Mouse (Mus musculus) erythroblast, embryonic 14.5 days (primary cell): ENCODE results near the gene Hsd17b13. TPM values are rescaled to one million over a fixed set of nuclear protein-coding genes. Genes with fewer than 3 reads are reported as not detected.
A peak's percentile ranks its signal among the peaks of the same experiment; 100 is the strongest.

Experiments used
- H3K27me3 ChIP-seq: 2 replicates; pipeline ENCODE4 v1.6.1; 2012; ENCODE audit warnings: inconsistent platforms; ENCODE audit not compliant: control insufficient read depth
- H3K36me3 ChIP-seq: 2 replicates; pipeline ENCODE4 v1.6.1; 2012; ENCODE audit warnings: mild to moderate bottlenecking, inconsistent platforms; ENCODE audit not compliant: control insufficient read depth
- H3K4me1 ChIP-seq: 2 replicates; pipeline ENCODE4 v1.6.1; 2012; ENCODE audit warnings: inconsistent platforms; ENCODE audit not compliant: control insufficient read depth
- H3K4me3 ChIP-seq: replicated peaks from 2 replicates; pipeline ENCODE3; 2012; ENCODE audit warnings: moderate library complexity, mild to moderate bottlenecking, inconsistent platforms
- H3K9me3 ChIP-seq: 2 replicates; pipeline ENCODE4 v1.6.1; 2012; ENCODE audit warnings: low read length, inconsistent platforms, mixed read lengths; ENCODE audit not compliant: control insufficient read depth
- GATA1 ChIP-seq: IDR thresholded peaks from 2 replicates; pipeline ENCODE4 v1.6.1; 2012; ENCODE audit warnings: low read length, inconsistent platforms, mixed read lengths
- TAL1 ChIP-seq: IDR thresholded peaks from 3 replicates; pipeline ENCODE4 v1.6.1; 2012; ENCODE audit warnings: low read length, inconsistent platforms, mixed read lengths
- polyA plus RNA-seq: library from polyadenylated mRNA; stranded (reverse); fragments of >175 nt; gene quantifications from 2 replicates; pipeline ENCODE4 v1.2.3, GENCODE M21; 2012

The Hsd17b13 gene
- polyA plus RNA-seq, 1 experiment = not detected

- Histone ChIP-seq H3K36me3 (no peaks in the 10 kb centered on the region), H3K4me3 (no peak overlapping the region), H3K27me3 (no peaks in the 10 kb centered on the region), H3K9me3 (no peaks in the 10 kb centered on the region), H3K4me1 (peaks cover 6% of the 10 kb centered on the region)
- TF ChIP-seq TAL1 (no peak), GATA1 (no peak)
These were observed 46.7 kb downstream of the Hsd17b13 start for GRCm38 (mm10) chr5:103930511-103930910.

- Histone ChIP-seq H3K36me3 (no peaks in the 10 kb centered on the region), H3K4me3 (no peak overlapping the region), H3K4me1 (peaks cover 6% of the 10 kb centered on the region), H3K27me3 (no peaks in the 10 kb centered on the region), H3K9me3 (no peaks in the 10 kb centered on the region)
- TF ChIP-seq TAL1 = no peak
- no peak for TF ChIP-seq GATA1
These were observed 49.0 kb downstream of the Hsd17b13 start for GRCm38 (mm10) chr5:103928196-103928550.

DNA sequence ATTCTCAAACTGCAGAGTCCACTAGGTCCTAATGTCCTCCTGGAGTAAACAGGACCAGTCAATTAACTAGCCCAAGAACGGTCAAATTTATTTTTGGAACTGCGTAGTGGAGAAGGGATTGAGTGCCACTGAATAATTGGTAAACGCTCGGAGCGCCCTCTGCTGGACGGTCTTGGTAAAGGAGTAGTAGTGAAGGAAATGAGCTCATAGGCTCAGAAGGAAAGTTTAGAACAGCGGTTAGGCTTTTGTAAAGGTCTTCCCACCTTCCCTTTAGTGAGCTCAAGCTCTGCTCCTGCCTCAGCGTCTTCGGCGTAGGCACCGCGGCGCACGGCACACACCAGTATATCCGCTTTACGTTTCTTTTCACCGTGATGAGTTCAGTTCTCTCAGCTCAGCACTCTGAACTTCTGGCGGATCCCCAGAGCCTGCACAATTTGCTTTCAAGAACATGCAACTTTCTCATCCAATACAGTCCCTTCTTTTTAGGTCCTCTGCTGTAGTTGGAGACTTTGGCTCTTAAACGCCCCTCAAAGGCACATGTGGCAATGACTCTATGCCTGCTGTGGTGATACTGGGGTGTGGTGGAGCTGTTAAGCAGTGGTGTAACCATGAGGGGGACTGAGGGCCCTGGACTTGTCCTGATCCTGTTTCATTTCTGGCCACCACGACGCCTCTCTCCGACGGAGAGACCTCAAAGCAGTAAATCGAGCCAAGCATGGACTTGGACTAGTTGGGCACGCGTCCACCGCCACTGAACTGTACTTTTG, 49.6 kb downstream of the Hsd17b13 start:
- no peaks in the 10 kb centered on the region for H3K9me3 ChIP-seq
- no peaks in the 10 kb centered on the region for H3K36me3 ChIP-seq
- H3K4me1 ChIP-seq = peaks cover 6% of the 10 kb centered on the region
- TF ChIP-seq GATA1 (no peak), TAL1 (no peak)
- H3K4me3 ChIP-seq = peak overlapping the region; percentile 50
- H3K27me3 ChIP-seq = no peaks in the 10 kb centered on the region

DNA sequence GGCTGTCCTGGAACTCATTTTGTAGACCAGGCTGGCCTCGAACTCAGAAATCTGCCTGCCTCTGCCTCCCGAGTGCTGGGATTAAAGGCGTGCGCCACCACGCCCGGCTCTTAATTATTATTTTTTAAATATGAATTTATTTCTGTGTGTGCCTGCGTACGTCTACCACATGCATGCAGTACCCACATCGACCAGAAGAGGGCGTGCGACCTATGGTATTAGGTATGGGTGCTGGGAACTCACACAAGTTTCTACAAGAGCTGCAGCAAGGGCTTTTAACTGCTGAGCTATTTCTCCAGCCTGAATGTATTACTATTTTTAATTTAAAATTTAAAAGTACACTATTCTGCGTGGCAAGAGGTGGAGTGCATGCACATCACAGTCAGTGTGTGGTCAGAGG, 50.8 kb downstream of the Hsd17b13 start:
- Histone ChIP-seq H3K27me3 (no peaks in the 10 kb centered on the region), H3K36me3 (no peaks in the 10 kb centered on the region), H3K4me1 (peaks cover 6% of the 10 kb centered on the region), H3K4me3 (no peak overlapping the region), H3K9me3 (no peaks in the 10 kb centered on the region)
- no peak for TF ChIP-seq TAL1
- no peak for TF ChIP-seq GATA1

DNA sequence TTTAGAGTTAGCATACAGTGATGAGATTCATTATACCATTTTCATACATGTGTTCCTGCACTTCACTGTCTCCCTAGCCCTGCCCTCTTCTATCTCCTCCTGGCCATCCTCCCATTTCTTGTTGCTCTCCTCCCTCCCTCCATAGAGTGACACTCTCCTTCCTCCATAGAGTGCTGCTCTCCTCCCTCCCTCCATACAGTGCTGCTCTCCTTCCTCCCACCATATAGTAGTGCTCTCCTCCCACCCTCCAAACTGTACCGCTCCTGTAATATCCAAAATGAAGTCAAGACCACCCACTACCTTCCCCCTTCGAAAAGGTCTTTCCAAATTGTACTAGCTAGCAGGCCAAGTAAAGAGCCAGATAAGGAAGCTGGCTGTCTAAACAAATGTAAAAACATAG, 53.5 kb downstream of the Hsd17b13 start:
- no peak overlapping the region for H3K4me3 ChIP-seq
- H3K27me3 ChIP-seq = no peaks in the 10 kb centered on the region
- no peaks in the 10 kb centered on the region for H3K9me3 ChIP-seq
- peaks cover 6% of the 10 kb centered on the region for H3K4me1 ChIP-seq
- H3K36me3 ChIP-seq = no peaks in the 10 kb centered on the region
- TF ChIP-seq GATA1 (no peak), TAL1 (no peak)

- H3K27me3 ChIP-seq = no peaks in the 10 kb centered on the region
- H3K4me3 ChIP-seq = no peak overlapping the region
- no peaks in the 10 kb centered on the region for H3K36me3 ChIP-seq
- TF ChIP-seq TAL1 = no peak
- no peak for TF ChIP-seq GATA1
- no peaks in the 10 kb centered on the region for H3K9me3 ChIP-seq
- H3K4me1 ChIP-seq = peaks cover 6% of the 10 kb centered on the region
These were observed 54.1 kb downstream of the Hsd17b13 start for GRCm38 (mm10) chr5:103923101-103923500.

DNA sequence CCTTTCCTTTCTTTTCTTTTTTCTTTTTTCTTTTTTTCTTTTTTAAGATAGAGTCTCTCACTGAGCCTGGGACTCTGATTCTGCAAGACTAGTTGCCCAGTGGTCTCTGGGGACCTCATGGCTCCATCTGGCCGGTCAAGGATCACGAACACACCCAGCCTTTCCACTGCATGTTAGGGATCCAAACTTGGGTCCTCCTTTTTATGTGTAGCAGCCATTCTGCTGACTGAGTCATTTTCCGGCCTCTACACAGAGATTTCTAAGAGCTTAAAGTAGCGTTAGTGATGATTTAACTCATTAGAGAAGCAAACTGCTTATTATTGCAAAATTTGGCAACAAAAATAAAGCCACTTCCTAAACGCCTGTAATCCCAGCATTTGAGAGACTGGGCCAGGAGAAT, 54.8 kb downstream of the Hsd17b13 start:
- TF ChIP-seq GATA1 (no peak), TAL1 (no peak)
- peaks cover under 1% of the 10 kb centered on the region; the same call in 1 of the 2 replicates for H3K4me1 ChIP-seq
- no peaks in the 10 kb centered on the region for H3K9me3 ChIP-seq
- no peak overlapping the region for H3K4me3 ChIP-seq
- H3K36me3 ChIP-seq = no peaks in the 10 kb centered on the region
- 0 out of 2 replicates have a peak, but pooled peaks cover 2% of the 10 kb centered on the region for H3K27me3 ChIP-seq

GRCm38 (mm10) chr5:103919497-103919896, 57.7 kb downstream of the Hsd17b13 start:
- Histone ChIP-seq H3K36me3 (no peaks in the 10 kb centered on the region), H3K27me3 (0 out of 2 replicates have a peak, but pooled peaks cover 2% of the 10 kb centered on the region), H3K4me1 (no peaks in the 10 kb centered on the region), H3K9me3 (no peaks in the 10 kb centered on the region), H3K4me3 (no peak overlapping the region)
- TF ChIP-seq GATA1 (no peak), TAL1 (no peak)

DNA sequence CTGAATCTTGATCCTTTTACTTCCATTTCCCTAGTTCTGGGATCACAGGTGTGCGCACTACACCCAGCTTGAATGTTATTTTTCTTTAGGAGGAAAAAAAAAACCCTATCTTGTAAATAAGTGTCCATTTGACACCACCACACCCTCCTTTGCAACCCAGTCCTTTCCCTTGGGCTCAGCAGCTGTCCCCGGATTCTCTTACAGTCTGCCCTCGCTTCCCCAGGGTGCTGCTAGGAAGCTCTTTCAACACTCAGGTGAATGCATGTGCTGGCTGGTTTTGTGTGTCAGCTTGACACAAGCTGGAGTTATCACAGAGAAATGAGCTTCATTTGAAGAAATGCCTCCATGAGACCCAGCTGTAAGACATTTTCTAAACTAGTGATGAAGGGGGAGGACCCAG, 59.0 kb downstream of the Hsd17b13 start:
- Histone ChIP-seq H3K27me3 (0 out of 2 replicates have a peak, but pooled peaks cover 2% of the 10 kb centered on the region), H3K4me3 (no peak overlapping the region), H3K4me1 (no peaks in the 10 kb centered on the region), H3K9me3 (no peaks in the 10 kb centered on the region), H3K36me3 (no peaks in the 10 kb centered on the region)
- TF ChIP-seq GATA1 (no peak), TAL1 (no peak)
